Mouse (Mus musculus): ENCODE measurements at regions not wholly inside any gene's neighbourhood (a gene's known extent, or its start where the extent isn't known, plus 50 kb on each side); places are given as distances from the start of the nearest gene placed in this dataset.

GRCm38 (mm10) chr4:114665684-114666083 is 155.8 kb upstream of the Gm12830 start:
- DNase-seq (ENCODE audit: low read depth, low spot score): peak; percentile 75

- no peak for DNase-seq (ENCODE audit: low read depth, low spot score)
Measured at GRCm38 (mm10) chr4:114666238-114666978, 155.1 kb upstream of the Gm12830 start.

GRCm38 (mm10) chr4:114666979-114667328 is 154.6 kb upstream of the Gm12830 start:
- DNase-seq (ENCODE audit: low read depth, low spot score): no peak

GRCm38 (mm10) chr4:114672096-114672720 is 149.3 kb upstream of the Gm12830 start:
- no peak for DNase-seq (ENCODE audit: low read depth, low spot score)

GRCm38 (mm10) chr4:114676908-114677898 is 144.3 kb upstream of the Gm12830 start:
- DNase-seq (ENCODE audit: low read depth, low spot score): no peak

GRCm38 (mm10) chr4:114678053-114678941 is 143.2 kb upstream of the Gm12830 start:
- no peak for DNase-seq (ENCODE audit: low read depth, low spot score)

- DNase-seq (ENCODE audit: low read depth, low spot score): no peak
Measured at GRCm38 (mm10) chr4:114680360-114680759, 141.2 kb upstream of the Gm12830 start.

- DNase-seq (ENCODE audit: low read depth, low spot score): no peak
Measured at GRCm38 (mm10) chr4:114682955-114683354, 138.6 kb upstream of the Gm12830 start.

GRCm38 (mm10) chr4:114683696-114684095 is 137.8 kb upstream of the Gm12830 start:
- no peak for DNase-seq (ENCODE audit: low read depth, low spot score)

- DNase-seq (ENCODE audit: low read depth, low spot score): no peak
Measured at GRCm38 (mm10) chr4:114684844-114685382, 136.6 kb upstream of the Gm12830 start.

DNA sequence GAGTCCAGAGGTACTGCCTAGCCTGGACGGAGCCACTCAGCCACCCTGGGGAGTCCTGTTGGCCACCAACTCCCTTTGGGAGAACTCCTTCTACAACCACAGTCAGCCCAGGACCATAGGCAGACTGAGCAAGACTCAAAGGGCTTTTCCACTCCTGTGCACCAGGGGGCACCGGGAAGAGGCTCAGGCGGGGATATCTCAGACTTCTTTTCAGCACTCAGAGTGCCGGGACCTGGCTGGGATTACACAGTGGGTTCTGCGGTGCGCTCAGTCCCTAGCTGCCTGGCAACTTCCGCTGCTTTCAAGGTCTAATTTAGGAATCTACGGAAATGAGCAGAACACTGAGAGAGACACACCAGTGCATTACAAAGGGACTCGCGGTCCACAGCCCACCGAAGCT is 136.1 kb upstream of the Gm12830 start:
- DNase-seq (ENCODE audit: low read depth, low spot score): no peak

- DNase-seq (ENCODE audit: low read depth, low spot score): no peak
Measured at GRCm38 (mm10) chr4:114686091-114686490, 135.4 kb upstream of the Gm12830 start.

DNA sequence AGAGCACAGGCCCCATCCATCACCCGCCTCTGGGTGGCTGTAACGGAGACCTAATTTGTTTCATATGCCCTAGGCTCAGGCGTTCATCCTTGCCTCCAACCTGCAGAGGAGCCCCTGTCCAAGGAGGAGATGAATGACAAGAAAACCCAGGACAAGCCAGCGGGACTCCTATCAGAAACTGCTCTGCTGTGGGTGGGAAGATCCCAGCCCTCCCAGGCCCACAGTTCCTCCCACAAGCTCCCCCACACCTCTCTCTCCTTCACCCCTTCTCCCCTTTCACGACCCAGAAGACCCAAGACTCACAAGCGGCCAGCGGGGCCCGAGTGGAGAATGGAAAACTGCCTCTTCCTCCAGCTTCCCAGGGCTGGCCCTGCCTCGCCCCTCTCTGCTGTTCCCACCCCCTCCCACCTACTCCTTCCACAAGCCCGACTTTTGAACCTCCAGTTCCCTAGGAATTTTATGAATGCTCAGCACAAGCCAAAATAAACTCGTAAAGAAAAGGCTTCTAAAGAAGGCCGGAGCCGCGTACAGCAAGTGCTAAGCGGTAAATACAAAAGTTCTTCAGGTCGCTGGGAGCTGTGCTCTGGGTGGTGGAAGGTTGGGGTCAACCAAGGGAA is 133.1 kb upstream of the Gm12830 start:
- no peak for DNase-seq (ENCODE audit: low read depth, low spot score)

DNA sequence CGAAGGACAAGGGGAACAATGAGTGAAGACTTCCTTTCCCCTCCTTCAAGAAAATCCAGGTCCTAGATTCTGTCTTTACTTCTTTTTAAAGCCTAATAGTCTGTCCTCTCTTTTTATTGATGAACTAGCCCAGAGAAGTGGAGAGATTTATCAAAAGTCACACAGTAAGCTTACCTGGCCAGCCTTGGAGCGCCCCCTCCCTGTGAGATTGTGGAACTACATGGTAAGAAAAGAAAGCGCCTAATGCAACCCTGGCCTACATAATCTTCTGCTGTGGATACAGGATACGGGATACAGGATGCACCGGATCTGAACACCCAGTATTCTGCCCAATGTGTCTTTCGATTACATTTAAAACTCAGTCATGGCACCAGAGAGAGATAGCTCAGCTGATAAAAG is 132.6 kb upstream of the Gm12830 start:
- no peak for DNase-seq (ENCODE audit: low read depth, low spot score)

DNA sequence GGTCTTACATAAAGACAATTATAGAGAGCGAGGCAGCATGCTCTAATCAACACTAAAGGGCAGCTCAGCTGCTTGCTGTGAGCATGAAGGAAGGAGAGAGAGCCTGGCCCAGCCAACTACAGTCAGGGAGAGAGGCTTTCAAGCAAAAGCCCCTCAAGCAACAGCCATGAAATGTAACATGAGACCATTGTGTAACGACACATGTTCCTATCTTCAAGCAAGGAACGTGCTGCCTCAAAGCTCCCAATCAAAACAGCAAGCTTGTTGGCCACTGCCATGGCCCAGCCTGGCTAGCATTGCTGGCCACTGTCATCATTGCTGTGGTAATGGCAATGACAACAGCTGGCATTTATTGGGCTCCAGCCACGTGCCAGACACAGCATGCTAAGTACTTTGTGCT is 115.9 kb upstream of the Gm12830 start:
- no peak for DNase-seq (ENCODE audit: low read depth, low spot score)

- DNase-seq (ENCODE audit: low read depth, low spot score): no peak
Measured at GRCm38 (mm10) chr4:114710182-114710909, 111.2 kb upstream of the Gm12830 start.

DNA sequence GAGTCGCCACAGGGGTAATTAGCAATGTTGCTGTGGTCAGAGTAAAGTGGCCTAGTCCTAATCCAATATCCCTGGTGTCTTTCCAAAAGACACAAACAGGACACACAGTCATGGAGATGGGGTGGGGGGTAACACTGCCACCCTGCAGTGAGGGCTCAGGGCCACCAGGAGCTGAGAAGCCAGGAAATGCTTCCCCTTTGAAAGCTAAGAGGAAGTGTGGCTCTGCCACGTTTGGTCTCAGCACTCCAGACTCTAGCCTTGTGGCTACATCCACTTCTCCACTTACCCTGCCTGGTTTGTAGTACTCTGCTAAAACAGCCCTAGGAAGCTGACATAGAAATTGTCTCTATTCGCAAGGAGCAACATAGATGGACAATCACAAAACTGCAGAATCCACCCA is 110.4 kb upstream of the Gm12830 start:
- DNase-seq (ENCODE audit: low read depth, low spot score): no peak

DNA sequence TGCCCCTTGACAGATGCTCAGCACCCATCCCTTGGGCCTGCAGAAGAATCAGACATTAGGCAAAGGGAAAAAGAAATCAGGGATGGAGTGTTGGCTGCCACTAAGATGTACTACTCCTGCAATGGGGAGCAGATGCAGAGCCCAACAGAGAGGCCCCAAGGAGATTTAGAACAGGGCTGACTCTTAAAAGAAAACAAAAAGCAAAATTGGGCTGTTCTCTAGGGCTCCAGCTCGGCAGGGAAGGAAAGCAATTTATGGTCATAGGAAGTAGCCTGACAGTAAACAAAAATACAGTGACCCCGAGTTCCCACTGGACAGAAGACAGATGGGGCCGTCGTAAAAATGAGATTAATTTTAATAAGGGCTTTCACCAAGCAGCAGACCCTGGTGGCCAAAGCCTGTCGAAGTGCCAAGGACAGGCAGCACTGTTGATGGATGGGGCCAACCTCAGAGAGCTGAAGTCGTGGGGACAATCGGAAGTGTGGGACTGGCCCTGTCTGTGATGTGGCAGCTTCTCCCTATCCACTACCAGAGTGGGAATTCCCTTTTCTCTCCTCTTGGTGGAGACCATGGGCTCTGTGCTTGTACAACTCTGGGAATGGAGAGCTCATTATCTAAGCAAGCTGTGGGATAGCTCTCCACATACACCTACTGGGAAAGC is 109.4 kb upstream of the Gm12830 start:
- no peak for DNase-seq (ENCODE audit: low read depth, low spot score)

DNA sequence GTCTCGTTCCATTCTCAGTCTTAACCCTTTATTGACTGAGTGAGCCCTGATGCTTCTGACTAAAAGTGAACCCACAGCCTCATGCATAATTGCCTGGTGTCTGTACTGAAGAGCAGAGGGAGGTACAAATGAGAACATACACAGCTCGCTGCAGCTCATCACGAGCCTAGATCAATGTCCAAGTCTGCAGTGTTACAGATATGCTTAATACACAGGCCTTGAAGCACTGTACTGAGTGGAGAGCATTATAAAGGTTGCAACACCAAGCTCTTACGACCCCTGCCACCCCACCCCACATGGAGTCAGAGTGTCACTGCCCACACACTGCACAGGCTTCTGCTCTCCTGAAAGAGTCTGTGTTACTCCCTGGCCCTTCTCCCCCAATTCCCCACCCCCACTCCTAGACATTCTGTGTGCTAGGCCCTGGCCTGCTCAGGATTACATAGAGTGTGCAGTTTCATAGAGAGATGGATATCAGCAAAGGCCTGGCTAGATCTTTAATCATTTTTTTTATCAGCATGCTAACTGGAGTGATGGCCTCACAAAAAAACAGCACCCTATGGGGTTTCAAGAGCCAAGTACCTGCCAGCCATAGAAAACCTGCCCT is 108.5 kb upstream of the Gm12830 start:
- no peak for DNase-seq (ENCODE audit: low read depth, low spot score)
